Mouse (Mus musculus) brown adipose tissue, adult 24 weeks (tissue): ENCODE data around the gene Btbd35f16. TPM values are rescaled to one million over a fixed set of nuclear protein-coding genes. Genes with fewer than 3 reads are reported as not detected.
"Not testable (repeated sequence)": the region's sequence is repeated elsewhere in the genome, so short reads cannot be mapped to it uniquely, and the experiment has no call there.

ENCODE experiments used
- H3K27ac ChIP-seq: fragments of 200-500 bp; replicated peaks from 2 replicates; pipeline ENCODE4 v1.5.1; 2012; ENCODE audit warnings: low read depth, mild to moderate bottlenecking, low read length
- H3K4me1 ChIP-seq: fragments of 200-500 bp; 2 replicates; pipeline ENCODE4 v1.6.1; 2012; ENCODE audit warnings: low read length, mixed read lengths; ENCODE audit not compliant: control insufficient read depth, insufficient read depth, insufficient read length
- H3K4me3 ChIP-seq: fragments of 200-500 bp; 2 replicates; pipeline ENCODE4 v1.5.1; 2012; ENCODE audit warnings: low read depth, mild to moderate bottlenecking, low read length, moderate library complexity; ENCODE audit not compliant: insufficient read depth
- polyA plus RNA-seq: library from polyadenylated mRNA; stranded (reverse); fragments of >200 nt; gene quantifications from 2 replicates; pipeline ENCODE4 v1.2.4, GENCODE M21; 2012; ENCODE audit not compliant: missing spikeins, insufficient read depth, insufficient read length

Btbd35f16 gene
- polyA plus RNA-seq, result not detected in 2 replicates

DNA sequence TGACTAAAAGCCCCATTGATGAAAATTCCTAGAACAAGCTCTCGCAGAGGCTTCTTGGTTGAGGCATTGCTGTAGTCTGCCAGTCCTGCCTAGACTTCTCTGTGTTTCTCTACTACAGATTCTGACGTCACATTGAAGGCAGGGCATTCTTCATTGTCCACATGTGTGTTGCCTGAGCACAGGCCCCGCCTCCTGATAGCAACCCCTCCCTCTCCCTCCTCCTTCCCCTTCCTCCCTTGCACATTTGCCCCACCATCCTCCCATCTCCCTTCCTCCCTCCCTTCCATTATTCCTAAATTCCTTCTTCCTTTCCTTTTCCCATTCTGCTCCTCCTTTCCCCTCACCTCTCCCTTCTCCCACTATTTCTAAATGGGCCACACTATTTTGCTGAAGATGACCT lies at the start of gene Btbd35f16:
Gene Btbd35f16, minus strand, starts transcription at position 101 of the 400 bp plus-strand sequence.
- not testable (repeated sequence) for H3K4me3 ChIP-seq, H3K4me1 ChIP-seq, H3K27ac ChIP-seq

Other genes starting within 250 kb of the Btbd35f16 start
- gene Btbd35f10, start 204.1 kb downstream of the Btbd35f16 start, polyA plus RNA-seq, result not detected in 2 replicates
- gene Btbd35f3, start 80.7 kb upstream of the Btbd35f16 start, polyA plus RNA-seq, result not detected in 2 replicates
- gene Btbd35f28, start 239.6 kb upstream of the Btbd35f16 start, polyA plus RNA-seq, result not detected in 2 replicates